Comparison of ENCODE assay signal across 8 mouse cellular contexts in genomic region chr2:102589977-102590376, GRCm38 (mm10). TPM values are rescaled to one million over a fixed set of nuclear protein-coding genes. Genes with fewer than 3 reads are reported as not detected.
DNase-seq lines count a peak whose midpoint lies in the region; ATAC-seq and TF ChIP-seq lines count a peak whose summit lies in the region.

No protein-coding gene starts in this region.

- 38% methylated on average over 2 of the region's 2 CpGs for WGBS in limb, embryonic 10.5 days
- 40% methylated on average over 2 of the region's 2 CpGs for WGBS in neural tube, embryonic 15.5 days

- no peaks in the 10 kb centered on the region for H3K36me3 ChIP-seq in E14TG2a.4 (ENCODE audit: insufficient read depth, low read length)
- H3K36me3 ChIP-seq in limb, embryonic 10.5 days = no peaks in the 10 kb centered on the region
- no peaks in the 10 kb centered on the region for H3K36me3 ChIP-seq in neural tube, embryonic 15.5 days

- no peaks in the 10 kb centered on the region for H3K9me3 ChIP-seq in E14TG2a.4 (ENCODE audit: low read length)
- no peaks in the 10 kb centered on the region for H3K9me3 ChIP-seq in limb, embryonic 10.5 days (replicated peaks)
- H3K9me3 ChIP-seq in neural tube, embryonic 15.5 days (replicated peaks) = no peaks in the 10 kb centered on the region

- H3K4me2 ChIP-seq in neural tube, embryonic 15.5 days = no peak overlapping the region

- no peak overlapping the region for H3K4me3 ChIP-seq in E14TG2a.4 (replicated peaks; ENCODE audit: low read length)
- H3K4me3 ChIP-seq in limb, embryonic 10.5 days = no peak overlapping the region
- no peak overlapping the region for H3K4me3 ChIP-seq in neural tube, embryonic 15.5 days (replicated peaks)

- ATAC-seq in neural tube, embryonic 15.5 days (ENCODE audit: low FRiP score) = peak; percentile 70; the same call in 1 of the 2 replicates

- intact Hi-C loops in gastrocnemius, postnatal 14 days (cut with DNase I; ENCODE audit: low total_unique reads) = no loop called here
- intact Hi-C loops in heart, postnatal 14 days (cut with DNase I) = loop anchor here (5.0 to 10.0 kb wide), 2 partner anchors 195 to 427 kb away; no protein-coding TSS in a partner anchor

- DNase-seq in gastrocnemius, postnatal 10 days = peak; percentile 8
- DNase-seq in gastrocnemius, postnatal 14 days = no peak
- peak; percentile 40 to 60 for DNase-seq in cerebellum, postnatal 25 days
- peak; percentile 5 to 34 for DNase-seq in heart, postnatal 14 days
- DNase-seq in limb, embryonic 10.5 days (ENCODE audit: low spot score) = peak; percentile 43
- DNase-seq in urinary bladder, postnatal 36 days (ENCODE audit: low spot score in 2 of 2) = no peak

- peak; percentile 92 for TF ChIP-seq CTCF in E14TG2a.4 (conservative IDR thresholded peaks at IDR 0.05; ENCODE audit: low read length)

- H3K27ac ChIP-seq in limb, embryonic 10.5 days = no peak overlapping the region
- H3K27ac ChIP-seq in neural tube, embryonic 15.5 days (replicated peaks) = no peak overlapping the region

- no peaks in the 10 kb centered on the region for H3K4me1 ChIP-seq in E14TG2a.4 (replicated peaks; ENCODE audit: low read depth, low read length)
- H3K4me1 ChIP-seq in limb, embryonic 10.5 days = no peaks in the 10 kb centered on the region
- H3K4me1 ChIP-seq in neural tube, embryonic 15.5 days = no peaks in the 10 kb centered on the region

- H3K27me3 ChIP-seq in E14TG2a.4 (ENCODE audit: insufficient read depth, low read length) = no peaks in the 10 kb centered on the region
- H3K27me3 ChIP-seq in limb, embryonic 10.5 days (ENCODE audit: low read depth, poor library complexity, severe bottlenecking) = no peaks in the 10 kb centered on the region
- H3K27me3 ChIP-seq in neural tube, embryonic 15.5 days (replicated peaks) = 0 out of 2 replicates have a peak, but pooled peaks cover 3% of the 10 kb centered on the region

- no peak overlapping the region for H3K9ac ChIP-seq in neural tube, embryonic 15.5 days (replicated peaks)

RNA-seq across cellular contexts. Expression of gene Pamr1, which starts 40.2 kb away (rescaled TPM):
- 10 to 100 TPM; 20.7 to 30.6 TPM for total RNA-seq in gastrocnemius, postnatal 10 days (2021)
- 10 to 100 TPM; 11.0 to 14.2 TPM for total RNA-seq in gastrocnemius, postnatal 14 days (2021)
- 1 to 10 TPM; 4.6 to 6.0 TPM for total RNA-seq in heart, postnatal 14 days (2021)
- polyA plus RNA-seq in limb, embryonic 10.5 days (2016; fragmentation: Nextera tagmentation; extraction: Ambion mirVana) = 0.31 and 1.7 TPM in 2 replicates
- 13.9 and 18.6 TPM in 2 replicates for polyA plus RNA-seq in neural tube, embryonic 15.5 days (2015; fragmentation: Nextera tagmentation; extraction: Ambion mirVana)

Comparison
In these comparisons a context has a peak if more than half of its experiments do, and no peak if none do; other contexts are left out.
1. DNase-seq: peak in gastrocnemius, postnatal 10 days (single experiment), cerebellum, postnatal 25 days (2 of 2), heart, postnatal 14 days (2 of 2) and limb, embryonic 10.5 days (single experiment); none in gastrocnemius, postnatal 14 days (single experiment) and urinary bladder, postnatal 36 days (0 of 2).